Mouse (Mus musculus) liver, embryonic 14.5 days (tissue): Measurements from ENCODE around the gene Cacna1c. TPM values are rescaled to one million over a fixed set of nuclear protein-coding genes. Genes with fewer than 3 reads are reported as not detected.

Experiments
- ATAC-seq: fragments of 200-750 bp; cut with Nextera tagmentation; 2 replicates; pipeline ENCODE4 v1.8.0; 2017; ENCODE audit warnings: moderate number of reproducible peaks, mild to moderate bottlenecking, moderate library complexity; ENCODE audit not compliant: insufficient read depth
- DNase-seq, 3 experiments: peaks; one replicate each; pipeline ENCODE4 v3.0.0-alpha.2; 2012 to 2013; ENCODE audit warnings: low read depth in 3 of 3, low spot score in 3 of 3
- H3K27ac ChIP-seq: fragments of 300-500 bp; sonication (generic); 2 replicates; pipeline ENCODE4 v1.5.1; 2014; ENCODE audit warnings: moderate library complexity, mild to moderate bottlenecking, control low read depth, inconsistent platforms
- H3K27me3 ChIP-seq: fragments of 300-500 bp; sonication (generic); 2 replicates; pipeline ENCODE4 v1.6.1; 2014; ENCODE audit warnings: mild to moderate bottlenecking, low read length, moderate library complexity; ENCODE audit not compliant: control insufficient read depth, insufficient read depth
- H3K36me3 ChIP-seq: fragments of 300-500 bp; sonication (generic); replicated peaks from 2 replicates; pipeline ENCODE4 v1.6.1; 2014; ENCODE audit warnings: low read depth; ENCODE audit not compliant: control insufficient read depth, insufficient read depth
- H3K4me1 ChIP-seq, 2 experiments: fragments of 200-500 bp in 1 of 2; fragments of 300-500 bp in 1 of 2; sonication (generic) in 1 of 2; replicated peaks; 2 replicates each; pipeline ENCODE4 v1.6.1; 2012 to 2014; ENCODE audit warnings: antibody characterized with exemption in 1 of 2, inconsistent platforms in 1 of 2, low read length in 1 of 2; ENCODE audit not compliant: control insufficient read depth in 2 of 2, insufficient read depth in 2 of 2
- H3K4me2 ChIP-seq: fragments of 300-500 bp; sonication (generic); 2 replicates; pipeline ENCODE4 v1.6.1; 2014; ENCODE audit warnings: low read depth, mild to moderate bottlenecking, control low read depth, moderate library complexity
- H3K4me3 ChIP-seq, 2 experiments: fragments of 200-500 bp in 1 of 2; fragments of 300-500 bp in 1 of 2; sonication (generic) in 1 of 2; 2 replicates each; pipeline ENCODE4 v1.5.1; 2012 to 2014; ENCODE audit warnings: low read depth in 2 of 2, low read length in 2 of 2, mild to moderate bottlenecking in 2 of 2, control low read depth in 1 of 2, inconsistent platforms in 1 of 2, moderate library complexity in 1 of 2; ENCODE audit not compliant: insufficient read depth in 1 of 2
- H3K9ac ChIP-seq: fragments of 300-500 bp; sonication (generic); replicated peaks from 2 replicates; pipeline ENCODE4 v1.6.1; 2014; ENCODE audit warnings: mild to moderate bottlenecking, control low read depth, moderate library complexity
- H3K9me3 ChIP-seq: fragments of 300-500 bp; sonication (generic); 2 replicates; pipeline ENCODE4 v1.6.1; 2016; ENCODE audit warnings: low read length, mixed read lengths; ENCODE audit not compliant: control insufficient read depth
- CTCF ChIP-seq: IDR thresholded peaks from 2 replicates; pipeline ENCODE4 v1.5.1; 2016; ENCODE audit warnings: antibody characterized with exemption, low read depth, control low read depth
- EP300 ChIP-seq: IDR thresholded peaks from 2 replicates; pipeline ENCODE4 v1.6.1; 2016; ENCODE audit warnings: antibody characterized with exemption, low read depth
- WGBS: fragments of 180-500 bp; shearing (Covaris S2); extraction: QIAGEN DNeasy Blood & Tissue Kit; methylation state at CpG from one replicate; pipeline ENCODE4 v1.1.7; 2014; ENCODE audit not compliant: insufficient replicate concordance; 5-methylcytosine and 5-hydroxymethylcytosine counted together
- polyA plus RNA-seq, 2 experiments: library from polyadenylated mRNA; depleted of rRNA in 1 of 2; stranded (reverse) in 1 of 2; unstranded in 1 of 2; fragments of >200 nt; fragmentation: Nextera tagmentation in 1 of 2; extraction: Ambion mirVana in 1 of 2; gene quantifications; 2 replicates each; pipeline versions ENCODE4 v1.2.1 to v1.2.3; 2012 to 2014

The Cacna1c gene
- 0.20 and 0.26 TPM in 2 replicates for polyA plus RNA-seq (2012; rRNA removed)
- polyA plus RNA-seq (2014; fragmentation: Nextera tagmentation; extraction: Ambion mirVana) = 0.19 and 0.32 TPM in 2 replicates

DNA sequence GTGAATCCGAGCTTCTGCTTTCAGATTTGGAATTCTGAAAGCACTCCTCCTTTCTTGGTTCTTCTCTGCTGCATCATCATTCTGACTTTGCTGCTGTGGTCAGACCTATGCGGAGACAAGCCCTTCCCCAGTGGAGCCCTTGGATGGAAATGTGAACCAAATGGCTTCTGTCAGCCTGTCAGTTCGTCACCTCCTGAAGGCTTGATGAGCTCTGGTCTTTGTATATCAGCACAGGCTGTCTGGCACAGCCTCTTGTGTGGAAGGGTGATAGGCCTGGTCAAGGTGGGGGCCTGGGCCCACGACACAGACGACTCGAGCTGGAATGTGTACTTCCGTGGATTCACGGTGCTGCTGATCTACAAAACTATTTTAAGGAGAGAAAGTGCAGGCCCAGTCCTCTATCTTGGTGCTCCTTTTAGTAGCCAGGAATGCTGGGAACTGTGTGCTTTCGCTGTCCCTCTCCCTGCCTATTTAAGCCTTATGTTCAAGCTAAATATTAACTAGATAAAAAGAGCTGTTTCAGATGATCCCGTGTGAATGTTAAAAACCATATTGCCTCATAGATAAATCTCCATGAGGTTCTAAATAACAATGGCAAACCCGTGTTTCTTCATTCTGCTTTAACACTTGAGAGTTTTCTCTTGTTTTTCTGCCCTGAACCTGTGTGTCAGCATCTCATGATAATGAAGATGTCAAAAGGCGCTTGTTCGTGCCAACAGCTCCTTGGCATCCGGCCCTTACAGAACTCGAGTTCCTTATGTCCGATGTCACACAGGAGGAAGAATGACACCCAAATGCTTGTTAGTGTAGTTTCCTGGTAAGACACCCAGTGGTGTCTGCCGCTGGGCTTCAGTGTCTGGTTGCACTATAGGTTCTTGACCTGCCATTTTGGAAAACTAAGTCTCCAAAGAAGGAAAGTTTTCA is at the start of gene Cacna1c:
TSS of gene Cacna1c (minus strand) at position 37 of the 924 bp plus-strand sequence.
- Histone ChIP-seq H3K4me1 (0 out of 4 replicates have a peak, but pooled peaks cover 0 to 5% of the 10 kb centered on the region in 2 experiments), H3K27me3 (no peaks in the 10 kb centered on the region), H3K4me2 (no peak within 1 kb of the TSS), H3K36me3 (no peaks in the 10 kb centered on the region), H3K9me3 (no peaks in the 10 kb centered on the region), H3K27ac (no peak within 1 kb of the TSS), H3K9ac (no peak within 1 kb of the TSS), H3K4me3 (no peak within 1 kb of the TSS)
- DNase-seq (no peak), ATAC-seq (no peak)
- 57% methylated on average over 17 of the region's 17 CpGs for WGBS
- TF ChIP-seq EP300 (no peak), CTCF (no peak)

DNA sequence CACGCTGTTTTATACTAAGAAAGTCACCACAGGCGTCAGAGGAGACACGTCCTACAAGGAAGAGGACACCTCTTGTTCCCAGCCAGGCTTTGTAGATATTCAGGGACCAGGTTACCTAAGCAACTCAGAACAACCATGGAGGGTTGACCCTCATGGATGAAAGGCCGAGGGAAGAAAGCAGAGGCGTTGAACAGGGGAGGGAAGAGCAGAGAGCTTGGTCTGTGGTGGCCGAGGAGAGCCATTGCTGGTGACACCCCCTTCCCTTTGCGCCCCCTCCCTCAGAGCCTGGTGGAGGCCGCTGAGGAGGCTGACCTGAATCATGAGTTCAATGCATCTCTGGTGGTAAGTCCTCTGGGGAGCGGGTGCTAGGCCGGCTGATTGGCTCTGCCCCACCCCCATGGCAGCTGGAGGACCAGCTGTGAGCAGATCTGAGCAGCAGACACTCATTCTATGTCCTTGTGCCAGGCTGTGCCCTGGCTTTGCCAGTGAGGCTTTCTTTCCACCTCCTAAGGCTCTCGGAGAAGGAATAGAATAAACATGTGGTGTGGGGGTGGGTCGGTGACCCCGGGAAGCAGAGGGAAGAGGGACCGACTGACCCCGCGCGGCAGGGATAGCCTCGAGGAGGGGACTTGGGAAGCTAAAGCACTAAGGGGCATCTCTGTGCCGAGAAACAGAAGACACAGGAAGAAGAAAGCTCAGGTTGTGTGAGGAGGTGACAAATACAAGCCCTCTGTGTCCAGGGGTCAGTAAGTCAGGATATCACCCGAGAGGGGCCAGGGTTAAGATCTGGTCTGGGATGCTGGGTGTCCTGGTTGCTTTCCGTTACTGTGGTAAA is 44.9 kb upstream of the Cacna1c start:
- H3K27ac ChIP-seq = no peak overlapping the region
- H3K9me3 ChIP-seq = peaks cover 1% of the 10 kb centered on the region; the same call in 1 of the 2 replicates
- H3K36me3 ChIP-seq = no peaks in the 10 kb centered on the region
- no peak overlapping the region for H3K9ac ChIP-seq
- no peak overlapping the region for H3K4me2 ChIP-seq
- H3K27me3 ChIP-seq = no peaks in the 10 kb centered on the region
- DNase-seq = no peak
- no peaks in the 10 kb centered on the region for H3K4me1 ChIP-seq
- no peak overlapping the region for H3K4me3 ChIP-seq
- TF ChIP-seq EP300 (no peak), CTCF (no peak)
- WGBS = 47% methylated on average over 21 of the region's 21 CpGs
- ATAC-seq = no peak

GRCm38 (mm10) chr6:119240256-119240655 is 44.0 kb upstream of the Cacna1c start:
- H3K4me1 ChIP-seq = no peaks in the 10 kb centered on the region
- TF ChIP-seq CTCF = no peak
- no peak for TF ChIP-seq EP300
- no peaks in the 10 kb centered on the region for H3K27me3 ChIP-seq
- WGBS = 50% methylated on average over 7 of the region's 7 CpGs
- no peak overlapping the region for H3K9ac ChIP-seq
- no peak overlapping the region for H3K4me3 ChIP-seq
- H3K4me2 ChIP-seq = no peak overlapping the region
- ATAC-seq (no peak), DNase-seq (no peak)
- H3K36me3 ChIP-seq = no peaks in the 10 kb centered on the region
- no peaks in the 10 kb centered on the region for H3K9me3 ChIP-seq
- no peak overlapping the region for H3K27ac ChIP-seq

- no peaks in the 10 kb centered on the region for H3K4me1 ChIP-seq
- H3K27ac ChIP-seq = no peak overlapping the region
- no peaks in the 10 kb centered on the region for H3K27me3 ChIP-seq
- H3K9ac ChIP-seq = no peak overlapping the region
- no peak for DNase-seq
- H3K4me3 ChIP-seq = no peak overlapping the region
- no peaks in the 10 kb centered on the region for H3K36me3 ChIP-seq
- no peak overlapping the region for H3K4me2 ChIP-seq
- ATAC-seq = no peak
- TF ChIP-seq CTCF (no peak), EP300 (no peak)
- WGBS = 54% methylated on average over 5 of the region's 5 CpGs
- H3K9me3 ChIP-seq = no peaks in the 10 kb centered on the region
Observed at GRCm38 (mm10) chr6:119239341-119240005, 43.3 kb upstream of the Cacna1c start.
